Mouse (Mus musculus): ENCODE measurements around the gene Zfp831. TPM values are rescaled to one million over a fixed set of nuclear protein-coding genes. Genes with fewer than 3 reads are reported as not detected.
A peak's percentile ranks its signal among the peaks of the same experiment; 100 is the strongest.

The Zfp831 gene
- total and polyA plus RNA-seq, 3 experiments = 1.4 to 4.1 TPM; not detected in 1

- no peak for DNase-seq (ENCODE audit: low read depth, low spot score)
- Histone ChIP-seq H3K9me3 (replicated peaks; ENCODE audit: insufficient read depth, low read length) (no peaks in the 10 kb centered on the region), H3K79me2 (ENCODE audit: control insufficient read depth, insufficient read depth, low read length, poor library complexity) (peaks cover 6% of the 10 kb centered on the region), H3K9ac (ENCODE audit: control insufficient read depth, low read depth, low read length, poor library complexity, severe bottlenecking) (no peak overlapping the region), H3K27ac (ENCODE audit: control insufficient read depth, low read depth, low read length) (no peak overlapping the region), H3K4me1 (ENCODE audit: control insufficient read depth in 1 of 2, insufficient read depth in 2 of 2, low read length in 2 of 2) (peaks cover 9 to 32% of the 10 kb centered on the region in 2 experiments), H3K4me3 (ENCODE audit: control insufficient read depth in 1 of 2, insufficient read depth in 1 of 2, low read depth in 2 of 2, low read length in 2 of 2) (no peak overlapping the region), H3K36me3 (ENCODE audit: control insufficient read depth in 1 of 2, insufficient read depth in 2 of 2, low read length in 2 of 2) (peaks cover 0 to 29% of the 10 kb centered on the region in 2 experiments; a peak in 2 of 4 replicates), H3K27me3 (ENCODE audit: control insufficient read depth in 1 of 2, insufficient read depth in 2 of 2, low read length in 2 of 2) (no peaks in the 10 kb centered on the region)
- no peak for TF ChIP-seq MAZ (IDR thresholded peaks at IDR 0.05; ENCODE audit: low read depth, low read length)
- peak; percentile 84 for TF ChIP-seq MAFK (IDR thresholded peaks at IDR 0.05; ENCODE audit: borderline replicate concordance, low read depth, low read length)
These were observed 38.3 kb upstream of the Zfp831 start for GRCm38 (mm10) chr2:174605020-174605419.

GRCm38 (mm10) chr2:174605442-174606087 is 37.8 kb upstream of the Zfp831 start:
- Histone ChIP-seq H3K9me3 (replicated peaks; ENCODE audit: insufficient read depth, low read length) (no peaks in the 10 kb centered on the region), H3K4me3 (ENCODE audit: control insufficient read depth in 1 of 2, insufficient read depth in 1 of 2, low read depth in 2 of 2, low read length in 2 of 2) (no peak overlapping the region), H3K27ac (ENCODE audit: control insufficient read depth, low read depth, low read length) (no peak overlapping the region), H3K4me1 (ENCODE audit: control insufficient read depth in 1 of 2, insufficient read depth in 2 of 2, low read length in 2 of 2) (peaks cover 9 to 27% of the 10 kb centered on the region in 2 experiments), H3K36me3 (ENCODE audit: control insufficient read depth in 1 of 2, insufficient read depth in 2 of 2, low read length in 2 of 2) (peaks cover 0 to 24% of the 10 kb centered on the region in 2 experiments; a peak in 2 of 4 replicates), H3K79me2 (ENCODE audit: control insufficient read depth, insufficient read depth, low read length, poor library complexity) (peaks cover 1% of the 10 kb centered on the region; the same call in 1 of the 2 replicates), H3K9ac (ENCODE audit: control insufficient read depth, low read depth, low read length, poor library complexity, severe bottlenecking) (no peak overlapping the region), H3K27me3 (ENCODE audit: control insufficient read depth in 1 of 2, insufficient read depth in 2 of 2, low read length in 2 of 2) (no peaks in the 10 kb centered on the region)
- DNase-seq (ENCODE audit: low read depth, low spot score) = no peak
- TF ChIP-seq ZMIZ1 (IDR thresholded peaks at IDR 0.05; ENCODE audit: low read depth, low read length) = no peak

GRCm38 (mm10) chr2:174606376-174606775 is 37.0 kb upstream of the Zfp831 start:
- Histone ChIP-seq H3K9me3 (replicated peaks; ENCODE audit: insufficient read depth, low read length) (no peaks in the 10 kb centered on the region), H3K9ac (ENCODE audit: control insufficient read depth, low read depth, low read length, poor library complexity, severe bottlenecking) (no peak overlapping the region), H3K36me3 (ENCODE audit: control insufficient read depth in 1 of 2, insufficient read depth in 2 of 2, low read length in 2 of 2) (peaks cover 0 to 18% of the 10 kb centered on the region in 2 experiments; a peak in 2 of 4 replicates), H3K27me3 (ENCODE audit: control insufficient read depth in 1 of 2, insufficient read depth in 2 of 2, low read length in 2 of 2) (no peaks in the 10 kb centered on the region), H3K4me3 (ENCODE audit: control insufficient read depth in 1 of 2, insufficient read depth in 1 of 2, low read depth in 2 of 2, low read length in 2 of 2) (no peak overlapping the region), H3K79me2 (ENCODE audit: control insufficient read depth, insufficient read depth, low read length, poor library complexity) (no peaks in the 10 kb centered on the region), H3K27ac (ENCODE audit: control insufficient read depth, low read depth, low read length) (no peak overlapping the region), H3K4me1 (ENCODE audit: control insufficient read depth in 1 of 2, insufficient read depth in 2 of 2, low read length in 2 of 2) (peaks cover 7 to 19% of the 10 kb centered on the region in 2 experiments)
- TF ChIP-seq TCF12 (IDR thresholded peaks at IDR 0.05; ENCODE audit: low read depth, low read length) (no peak), UBTF (IDR thresholded peaks at IDR 0.05; ENCODE audit: borderline replicate concordance, insufficient read depth, low read depth, low read length) (no peak), CTCF (IDR thresholded peaks at IDR 0.05 in 2 of 3, conservative IDR thresholded peaks at IDR 0.05 in 1 of 3; ENCODE audit: control insufficient read depth in 1 of 3, insufficient read depth in 1 of 3, low read depth in 2 of 3, low read length in 3 of 3, poor library complexity in 1 of 3, severe bottlenecking in 1 of 3) (no peak), MXI1 (IDR thresholded peaks at IDR 0.05; ENCODE audit: low read depth, low read length) (no peak), POLR2AphosphoS5 (IDR thresholded peaks at IDR 0.05; ENCODE audit: borderline replicate concordance, low read depth, low read length) (no peak), GABPA (IDR thresholded peaks at IDR 0.05; ENCODE audit: low read depth, low read length) (no peak), MYC (IDR thresholded peaks at IDR 0.05; ENCODE audit: low read depth, low read length) (no peak), MAFK (IDR thresholded peaks at IDR 0.05; ENCODE audit: borderline replicate concordance, low read depth, low read length) (no peak), POLR2AphosphoS2 (IDR thresholded peaks at IDR 0.05; ENCODE audit: low read length) (no peak), CHD2 (IDR thresholded peaks at IDR 0.05; ENCODE audit: low read length) (no peak), KAT2A (conservative IDR thresholded peaks at IDR 0.05; ENCODE audit: low read depth, low read length) (no peak), MYB (IDR thresholded peaks at IDR 0.05; ENCODE audit: low read depth, low read length) (no peak)
- DNase-seq (ENCODE audit: low read depth, low spot score) = no peak
